Mouse (Mus musculus): ENCODE results near the gene Eif4g2. TPM values are rescaled to one million over a fixed set of nuclear protein-coding genes. Genes with fewer than 3 reads are reported as not detected.

Gene Eif4g2
- 1,000 to 10,000 TPM in 7 of 26 experiments, 100 to 1,000 TPM in 19; 537 to 1,562 (median 775) TPM for total RNA-seq (2018; cell fraction: chromatin; rRNA removed)
- 100 to 1,000 TPM; 370 to 672 (median 491) TPM for total RNA-seq (2018; cell fraction: cytosol; rRNA removed)
- 100 to 1,000 TPM; 455 to 968 (median 653) TPM for total RNA-seq (2018; cell fraction: nucleus; rRNA removed)
- 339 to 673 TPM (median 528 TPM) in 3 replicates for polyA plus RNA-seq (2018)

GRCm38 (mm10) chr7:111082822-111083732 is at the start of gene Eif4g2:
Gene Eif4g2 (minus strand): TSS chr7:111083030.
- Histone ChIP-seq H3K4me3 (ENCODE audit: inconsistent target) (peak within 1 kb of the TSS; percentile 92), H3K27ac (peak within 1 kb of the TSS; percentile 81), H3K79me2 (ENCODE audit: inconsistent target) (peaks cover 39% of the 10 kb centered on the region), H3K36me3 (ENCODE audit: inconsistent target) (peaks cover 28% of the 10 kb centered on the region)
- 2% methylated on average over 61 of the region's 70 CpGs for WGBS (ENCODE audit: missing documents)

GRCm38 (mm10) chr7:111132596-111132995 is 49.8 kb upstream of the Eif4g2 start:
- Histone ChIP-seq H3K27ac (no peak overlapping the region), H3K36me3 (ENCODE audit: inconsistent target) (no peaks in the 10 kb centered on the region), H3K79me2 (ENCODE audit: inconsistent target) (no peaks in the 10 kb centered on the region), H3K4me3 (ENCODE audit: inconsistent target) (no peak overlapping the region)
- 96% methylated on average over 2 of the region's 2 CpGs for WGBS (ENCODE audit: missing documents)

- Histone ChIP-seq H3K79me2 (ENCODE audit: inconsistent target) (no peaks in the 10 kb centered on the region), H3K27ac (no peak overlapping the region), H3K4me3 (ENCODE audit: inconsistent target) (no peak overlapping the region), H3K36me3 (ENCODE audit: inconsistent target) (no peaks in the 10 kb centered on the region)
- 90% methylated on average over 3 of the region's 3 CpGs for WGBS (ENCODE audit: missing documents)
Measured at GRCm38 (mm10) chr7:111126636-111127395, 44.0 kb upstream of the Eif4g2 start.

GRCm38 (mm10) chr7:111123761-111124546 is 41.1 kb upstream of the Eif4g2 start:
- Histone ChIP-seq H3K79me2 (ENCODE audit: inconsistent target) (no peaks in the 10 kb centered on the region), H3K4me3 (ENCODE audit: inconsistent target) (no peak overlapping the region), H3K36me3 (ENCODE audit: inconsistent target) (no peaks in the 10 kb centered on the region), H3K27ac (peak overlapping the region; percentile 1; the same call in 1 of the 2 replicates)
- WGBS (ENCODE audit: missing documents), result 63% methylated on average over 2 of the region's 2 CpGs

GRCm38 (mm10) chr7:111122531-111123130 is 39.8 kb upstream of the Eif4g2 start:
- no peaks in the 10 kb centered on the region for H3K79me2 ChIP-seq (ENCODE audit: inconsistent target)
- no peaks in the 10 kb centered on the region for H3K36me3 ChIP-seq (ENCODE audit: inconsistent target)
- H3K4me3 ChIP-seq (ENCODE audit: inconsistent target), result peak overlapping the region; percentile 68
- WGBS (ENCODE audit: missing documents), result 2% methylated on average over 40 of the region's 44 CpGs
- peak overlapping the region; percentile 86 for H3K27ac ChIP-seq

GRCm38 (mm10) chr7:111122084-111122530 is 39.3 kb upstream of the Eif4g2 start:
- 0% methylated on average over 33 of the region's 34 CpGs for WGBS (ENCODE audit: missing documents)

GRCm38 (mm10) chr7:111121522-111121921 is 38.7 kb upstream of the Eif4g2 start:
- H3K36me3 ChIP-seq (ENCODE audit: inconsistent target), result no peaks in the 10 kb centered on the region
- peak overlapping the region; percentile 86 for H3K27ac ChIP-seq
- H3K4me3 ChIP-seq (ENCODE audit: inconsistent target), result peak overlapping the region; percentile 68
- no peaks in the 10 kb centered on the region for H3K79me2 ChIP-seq (ENCODE audit: inconsistent target)
- WGBS (ENCODE audit: missing documents), result 53% methylated on average over 9 of the region's 9 CpGs

More at GRCm38 (mm10) chr7:111122084-111122530, 39.3 kb upstream of the Eif4g2 start:
- Histone ChIP-seq H3K79me2 (ENCODE audit: inconsistent target) (no peaks in the 10 kb centered on the region), H3K4me3 (ENCODE audit: inconsistent target) (peak overlapping the region; percentile 68), H3K27ac (peak overlapping the region; percentile 86), H3K36me3 (ENCODE audit: inconsistent target) (no peaks in the 10 kb centered on the region)

- 0 out of 2 replicates have a peak, but pooled peaks cover 5% of the 10 kb centered on the region for H3K36me3 ChIP-seq (ENCODE audit: inconsistent target)
- H3K4me3 ChIP-seq (ENCODE audit: inconsistent target), result no peak overlapping the region
- no peak overlapping the region for H3K27ac ChIP-seq
- H3K79me2 ChIP-seq (ENCODE audit: inconsistent target), result no peaks in the 10 kb centered on the region
- 46% methylated on average over 2 of the region's 2 CpGs for WGBS (ENCODE audit: missing documents)
Measured at GRCm38 (mm10) chr7:111109561-111109960, 26.7 kb upstream of the Eif4g2 start.

- Histone ChIP-seq H3K36me3 (ENCODE audit: inconsistent target) (0 out of 2 replicates have a peak, but pooled peaks cover 4% of the 10 kb centered on the region), H3K27ac (no peak overlapping the region), H3K4me3 (ENCODE audit: inconsistent target) (no peak overlapping the region), H3K79me2 (ENCODE audit: inconsistent target) (no peaks in the 10 kb centered on the region)
- 88% methylated on average over 2 of the region's 2 CpGs for WGBS (ENCODE audit: missing documents)
Measured at GRCm38 (mm10) chr7:111109161-111109560, 26.3 kb upstream of the Eif4g2 start.

GRCm38 (mm10) chr7:111098196-111098595 is 15.4 kb upstream of the Eif4g2 start:
- Histone ChIP-seq H3K4me3 (ENCODE audit: inconsistent target) (no peak overlapping the region), H3K79me2 (ENCODE audit: inconsistent target) (no peaks in the 10 kb centered on the region), H3K36me3 (ENCODE audit: inconsistent target) (no peaks in the 10 kb centered on the region), H3K27ac (no peak overlapping the region)
- WGBS (ENCODE audit: missing documents), result 89% methylated on average over 1 of the region's 1 CpGs

GRCm38 (mm10) chr7:111095169-111095568 is 12.3 kb upstream of the Eif4g2 start:
- no peaks in the 10 kb centered on the region for H3K36me3 ChIP-seq (ENCODE audit: inconsistent target)
- no peaks in the 10 kb centered on the region for H3K79me2 ChIP-seq (ENCODE audit: inconsistent target)
- 38% methylated on average over 2 of the region's 2 CpGs for WGBS (ENCODE audit: missing documents)
- H3K27ac ChIP-seq, result no peak overlapping the region
- H3K4me3 ChIP-seq (ENCODE audit: inconsistent target), result no peak overlapping the region

- Histone ChIP-seq H3K4me3 (ENCODE audit: inconsistent target) (no peak overlapping the region), H3K79me2 (ENCODE audit: inconsistent target) (peaks cover 18% of the 10 kb centered on the region), H3K27ac (no peak overlapping the region), H3K36me3 (ENCODE audit: inconsistent target) (peaks cover 8% of the 10 kb centered on the region; the same call in 1 of the 2 replicates)
Measured at GRCm38 (mm10) chr7:111085153-111085552, 2.3 kb upstream of the Eif4g2 start.

GRCm38 (mm10) chr7:111084443-111084842 is 1.6 kb upstream of the Eif4g2 start:
- WGBS (ENCODE audit: missing documents), result 21% methylated on average over 2 of the region's 2 CpGs
- Histone ChIP-seq H3K79me2 (ENCODE audit: inconsistent target) (peaks cover 26% of the 10 kb centered on the region), H3K27ac (peak overlapping the region; percentile 78), H3K36me3 (ENCODE audit: inconsistent target) (peaks cover 14% of the 10 kb centered on the region), H3K4me3 (ENCODE audit: inconsistent target) (no peak overlapping the region)
